Mouse (Mus musculus): ENCODE measurements around the gene Plod2. TPM values are rescaled to one million over a fixed set of nuclear protein-coding genes. Genes with fewer than 3 reads are reported as not detected.

Plod2 gene
- total and polyA plus RNA-seq, 3 experiments = not detected

DNA sequence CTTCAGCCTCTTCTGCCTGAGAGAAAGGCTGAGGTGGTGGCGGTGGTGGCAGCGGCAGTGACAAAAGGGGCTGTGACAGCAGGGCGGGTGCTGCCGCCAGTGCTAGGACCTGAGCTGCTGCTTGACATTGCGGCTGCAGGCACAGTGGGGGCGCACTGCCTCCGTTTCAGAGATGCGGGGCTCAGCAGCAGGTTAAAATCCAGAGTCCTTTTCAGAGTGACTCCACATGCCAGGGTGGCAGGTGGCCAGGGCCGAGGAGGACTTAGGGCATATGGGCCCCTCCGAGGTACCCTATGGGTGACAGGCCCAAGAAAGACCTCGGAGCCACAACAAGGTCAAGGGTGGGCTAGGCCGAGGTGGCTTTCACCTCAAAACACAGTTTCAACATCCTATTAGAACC is 25.0 kb upstream of the Plod2 start:
- Histone ChIP-seq H3K36me3 (ENCODE audit: control insufficient read depth in 1 of 2, insufficient read depth in 2 of 2, low read length in 2 of 2) (no peaks in the 10 kb centered on the region), H3K4me3 (ENCODE audit: control insufficient read depth in 1 of 2, insufficient read depth in 1 of 2, low read depth in 2 of 2, low read length in 2 of 2) (no peak overlapping the region), H3K9ac (ENCODE audit: control insufficient read depth, low read depth, low read length, poor library complexity, severe bottlenecking) (no peak overlapping the region), H3K27me3 (ENCODE audit: control insufficient read depth in 1 of 2, insufficient read depth in 2 of 2, low read length in 2 of 2) (peaks cover 0 to 4% of the 10 kb centered on the region in 2 experiments; a peak in 2 of 4 replicates), H3K79me2 (ENCODE audit: control insufficient read depth, insufficient read depth, low read length, poor library complexity) (no peaks in the 10 kb centered on the region), H3K27ac (ENCODE audit: control insufficient read depth, low read depth, low read length) (no peak overlapping the region), H3K4me1 (ENCODE audit: control insufficient read depth in 1 of 2, insufficient read depth in 2 of 2, low read length in 2 of 2) (no peaks in the 10 kb centered on the region), H3K9me3 (replicated peaks; ENCODE audit: insufficient read depth, low read length) (no peaks in the 10 kb centered on the region)
- TF ChIP-seq MEF2A (IDR thresholded peaks at IDR 0.05; ENCODE audit: extremely low read depth, insufficient replicate concordance, low read depth, low read length, poor library complexity, severe bottlenecking) = no peak
- no peak for TF ChIP-seq CHD1 (IDR thresholded peaks at IDR 0.05; ENCODE audit: low read depth, low read length)
- no peak for TF ChIP-seq MAX (IDR thresholded peaks at IDR 0.05; ENCODE audit: low read length)
- TF ChIP-seq NELFE (IDR thresholded peaks at IDR 0.05; ENCODE audit: low read depth, low read length) = no peak
- TF ChIP-seq E2F4 (IDR thresholded peaks at IDR 0.05; ENCODE audit: borderline replicate concordance, low read depth, low read length) = no peak
- TF ChIP-seq USF1 (IDR thresholded peaks at IDR 0.05; ENCODE audit: low read depth, low read length) = no peak
- no peak for TF ChIP-seq MAFK (IDR thresholded peaks at IDR 0.05; ENCODE audit: borderline replicate concordance, low read depth, low read length)
- TF ChIP-seq ZKSCAN1 (IDR thresholded peaks at IDR 0.05; ENCODE audit: low read depth, low read length) = no peak
- TF ChIP-seq ZNF384 (IDR thresholded peaks at IDR 0.05; ENCODE audit: low read depth, low read length) = no peak
- no peak for TF ChIP-seq CTCF (IDR thresholded peaks at IDR 0.05 in 2 of 3, conservative IDR thresholded peaks at IDR 0.05 in 1 of 3; ENCODE audit: control insufficient read depth in 1 of 3, insufficient read depth in 1 of 3, low read depth in 2 of 3, low read length in 3 of 3, poor library complexity in 1 of 3, severe bottlenecking in 1 of 3)
- no peak for TF ChIP-seq POLR2AphosphoS2 (IDR thresholded peaks at IDR 0.05; ENCODE audit: low read length)
- no peak for TF ChIP-seq MYB (IDR thresholded peaks at IDR 0.05; ENCODE audit: low read depth, low read length)
- no peak for TF ChIP-seq USF2 (IDR thresholded peaks at IDR 0.05; ENCODE audit: borderline replicate concordance in 1 of 2, insufficient read depth in 1 of 2, low read depth in 1 of 2, low read length in 2 of 2)
- TF ChIP-seq TBP (IDR thresholded peaks at IDR 0.05; ENCODE audit: low read depth, low read length) = no peak
- no peak for TF ChIP-seq KAT2A (conservative IDR thresholded peaks at IDR 0.05; ENCODE audit: low read depth, low read length)
- TF ChIP-seq POLR2AphosphoS5 (IDR thresholded peaks at IDR 0.05; ENCODE audit: borderline replicate concordance, low read depth, low read length) = no peak
- no peak for TF ChIP-seq ELF1 (IDR thresholded peaks at IDR 0.05; ENCODE audit: low read depth, low read length)
- TF ChIP-seq RAD21 (IDR thresholded peaks at IDR 0.05; ENCODE audit: low read depth, low read length) = no peak
- TF ChIP-seq MYC (IDR thresholded peaks at IDR 0.05; ENCODE audit: low read depth, low read length) = no peak
- no peak for TF ChIP-seq CHD2 (IDR thresholded peaks at IDR 0.05; ENCODE audit: low read length)
- DNase-seq (ENCODE audit: low read depth, low spot score) = no peak

DNA sequence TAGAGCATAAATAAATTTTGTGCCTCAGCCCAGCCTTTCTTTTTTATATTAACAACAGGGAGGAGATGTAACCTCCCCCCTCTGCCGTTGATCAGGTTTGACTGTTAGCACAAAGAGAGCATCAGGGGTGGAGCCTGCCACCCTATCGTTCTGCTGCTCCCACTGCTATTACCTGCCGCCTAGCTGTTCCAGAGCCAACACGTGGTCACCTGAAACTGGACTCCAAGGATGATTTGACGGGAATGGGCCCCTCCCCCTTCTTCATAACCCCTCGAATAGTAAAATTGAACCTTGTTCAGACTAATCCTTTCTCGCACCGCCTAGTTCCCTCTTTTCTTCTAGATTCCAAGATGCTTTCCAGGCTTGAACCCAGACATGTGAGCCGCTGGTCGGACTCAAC is 21.3 kb upstream of the Plod2 start:
- Histone ChIP-seq H3K9me3 (replicated peaks; ENCODE audit: insufficient read depth, low read length) (no peaks in the 10 kb centered on the region), H3K27ac (ENCODE audit: control insufficient read depth, low read depth, low read length) (no peak overlapping the region), H3K9ac (ENCODE audit: control insufficient read depth, low read depth, low read length, poor library complexity, severe bottlenecking) (no peak overlapping the region), H3K27me3 (ENCODE audit: control insufficient read depth in 1 of 2, insufficient read depth in 2 of 2, low read length in 2 of 2) (no peaks in the 10 kb centered on the region; a peak in 1 of 4 replicates), H3K79me2 (ENCODE audit: control insufficient read depth, insufficient read depth, low read length, poor library complexity) (no peaks in the 10 kb centered on the region), H3K36me3 (ENCODE audit: control insufficient read depth in 1 of 2, insufficient read depth in 2 of 2, low read length in 2 of 2) (no peaks in the 10 kb centered on the region), H3K4me3 (ENCODE audit: control insufficient read depth in 1 of 2, insufficient read depth in 1 of 2, low read depth in 2 of 2, low read length in 2 of 2) (no peak overlapping the region), H3K4me1 (ENCODE audit: control insufficient read depth in 1 of 2, insufficient read depth in 2 of 2, low read length in 2 of 2) (no peaks in the 10 kb centered on the region)
- DNase-seq (ENCODE audit: low read depth, low spot score) = no peak
- no peak for TF ChIP-seq KAT2A (conservative IDR thresholded peaks at IDR 0.05; ENCODE audit: low read depth, low read length)
- no peak for TF ChIP-seq CTCF (IDR thresholded peaks at IDR 0.05 in 2 of 3, conservative IDR thresholded peaks at IDR 0.05 in 1 of 3; ENCODE audit: control insufficient read depth in 1 of 3, insufficient read depth in 1 of 3, low read depth in 2 of 3, low read length in 3 of 3, poor library complexity in 1 of 3, severe bottlenecking in 1 of 3)
- no peak for TF ChIP-seq NRF1 (IDR thresholded peaks at IDR 0.05; ENCODE audit: insufficient read depth, low read depth, low read length, poor library complexity, severe bottlenecking)
- no peak for TF ChIP-seq GATA1 (IDR thresholded peaks at IDR 0.05; ENCODE audit: low read depth, low read length)
- no peak for TF ChIP-seq E2F4 (IDR thresholded peaks at IDR 0.05; ENCODE audit: borderline replicate concordance, low read depth, low read length)
- no peak for TF ChIP-seq ZC3H11A (IDR thresholded peaks at IDR 0.05; ENCODE audit: low read depth, low read length)
- no peak for TF ChIP-seq TAL1 (IDR thresholded peaks at IDR 0.05; ENCODE audit: low read length)
- TF ChIP-seq TBP (IDR thresholded peaks at IDR 0.05; ENCODE audit: low read depth, low read length) = no peak
- no peak for TF ChIP-seq CHD1 (IDR thresholded peaks at IDR 0.05; ENCODE audit: low read depth, low read length)
- no peak for TF ChIP-seq EP300 (IDR thresholded peaks at IDR 0.05; ENCODE audit: low read depth in 1 of 2, low read length in 2 of 2)
- TF ChIP-seq CHD2 (IDR thresholded peaks at IDR 0.05; ENCODE audit: low read length) = no peak
- TF ChIP-seq ZMIZ1 (IDR thresholded peaks at IDR 0.05; ENCODE audit: low read depth, low read length) = no peak
- no peak for TF ChIP-seq POLR2AphosphoS5 (IDR thresholded peaks at IDR 0.05; ENCODE audit: borderline replicate concordance, low read depth, low read length)
- TF ChIP-seq MYC (IDR thresholded peaks at IDR 0.05; ENCODE audit: low read depth, low read length) = no peak
